In the genomic region with DNA sequence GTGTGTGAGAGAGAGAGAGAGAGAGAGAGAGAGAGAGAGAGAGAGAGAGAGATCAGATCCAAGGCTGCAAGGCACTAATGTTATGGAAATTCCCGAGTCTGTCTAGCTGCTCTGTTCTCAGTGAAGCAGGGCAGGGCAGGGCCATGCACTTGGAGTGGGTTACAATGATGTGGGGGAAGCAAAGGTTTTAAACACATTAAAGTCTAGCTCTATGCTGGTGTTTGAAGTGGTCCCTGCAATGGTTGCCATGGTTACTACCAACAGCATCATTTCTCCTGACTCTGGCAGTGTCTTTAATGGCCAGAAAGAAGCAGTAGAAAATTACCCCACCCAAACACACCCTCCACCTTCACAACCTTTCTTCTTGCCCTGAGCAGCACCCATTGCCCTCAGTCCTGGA, we compare ENCODE assay signal across 39 mouse cellular contexts. TPM values are rescaled to one million over a fixed set of nuclear protein-coding genes. Genes with fewer than 3 reads are reported as not detected.
DNase-seq lines count a peak whose midpoint lies in the region; ATAC-seq and TF ChIP-seq lines count a peak whose summit lies in the region.
"Had no signal": no experiment of that assay in that cellular context is flagged by ENCODE, and none has a peak within 500 bp of the region (broad histone marks: within the 10 kb centered on the region; RNA-seq: fewer than 3 reads in every experiment).

No protein-coding gene starts in this region.

- 38% methylated on average over 1 of the region's 1 CpGs for WGBS in forebrain, embryonic 14.5 days
- WGBS in forebrain, embryonic 11.5 days: 52% methylated on average over 1 of the region's 1 CpGs
- 29% methylated on average over 1 of the region's 1 CpGs for WGBS in forebrain, embryonic 16.5 days
- 15% methylated on average over 1 of the region's 1 CpGs for WGBS in midbrain, embryonic 16.5 days

- H3K27me3 ChIP-seq in forebrain, embryonic 14.5 days (replicated peaks; ENCODE audit: control insufficient read depth, insufficient read depth, low read length): no peaks in the 10 kb centered on the region
- H3K27me3 ChIP-seq in forebrain, embryonic 11.5 days (ENCODE audit: control insufficient read depth, insufficient read depth, low read length): no peaks in the 10 kb centered on the region
- no peaks in the 10 kb centered on the region for H3K27me3 ChIP-seq in forebrain, embryonic 16.5 days (replicated peaks; ENCODE audit: control insufficient read depth, insufficient read depth, low read length)
- no peaks in the 10 kb centered on the region for H3K27me3 ChIP-seq in midbrain, embryonic 16.5 days (ENCODE audit: control insufficient read depth, insufficient read depth, low read depth, low read length)
- H3K27me3 ChIP-seq: embryonic facial prominence, embryonic 15.5 days; limb, embryonic 13.5 days; lung, embryonic 15.5 days; midbrain, embryonic 12.5 days; neural tube, embryonic 13.5 days had no signal

- no peak overlapping the region for H3K4me2 ChIP-seq in forebrain, embryonic 14.5 days (ENCODE audit: low read length)
- H3K4me2 ChIP-seq in forebrain, embryonic 11.5 days (ENCODE audit: low read depth, low read length, severe bottlenecking): no peak overlapping the region
- H3K4me2 ChIP-seq in forebrain, embryonic 16.5 days (ENCODE audit: low read length): no peak overlapping the region
- no peak overlapping the region for H3K4me2 ChIP-seq in midbrain, embryonic 16.5 days (ENCODE audit: low read length)
- H3K4me2 ChIP-seq: embryonic facial prominence, embryonic 15.5 days; heart, embryonic 11.5 days; limb, embryonic 13.5 days; liver, embryonic 11.5 days; lung, embryonic 15.5 days; midbrain, embryonic 12.5 days; neural tube, embryonic 13.5 days had no signal

- ATAC-seq in forebrain, embryonic 14.5 days: no peak
- no peak for ATAC-seq in forebrain, embryonic 11.5 days (replicated peaks; ENCODE audit: low FRiP score)
- peak; percentile 68 for ATAC-seq in forebrain, embryonic 16.5 days
- ATAC-seq in midbrain, embryonic 16.5 days: peak; percentile 89
- ATAC-seq: intestine, embryonic 16.5 days; Patski had no signal

- H3K9ac ChIP-seq in forebrain, embryonic 14.5 days (ENCODE audit: low read length): no peak overlapping the region
- H3K9ac ChIP-seq in forebrain, embryonic 11.5 days (ENCODE audit: low read length): no peak overlapping the region
- H3K9ac ChIP-seq in forebrain, embryonic 16.5 days (replicated peaks; ENCODE audit: low read depth, low read length): no peak overlapping the region
- no peak overlapping the region for H3K9ac ChIP-seq in midbrain, embryonic 16.5 days (ENCODE audit: low read depth, low read length)
- H3K9ac ChIP-seq: embryonic facial prominence, embryonic 15.5 days; limb, embryonic 13.5 days; lung, embryonic 15.5 days; midbrain, embryonic 12.5 days; neural tube, embryonic 13.5 days had no signal

- H3K36me3 ChIP-seq in forebrain, embryonic 14.5 days (ENCODE audit: control insufficient read depth, insufficient read depth, low read length): no peaks in the 10 kb centered on the region
- H3K36me3 ChIP-seq in forebrain, embryonic 11.5 days (ENCODE audit: control insufficient read depth, insufficient read depth, low read length): no peaks in the 10 kb centered on the region
- no peaks in the 10 kb centered on the region for H3K36me3 ChIP-seq in forebrain, embryonic 16.5 days (ENCODE audit: control insufficient read depth, insufficient read depth)
- no peaks in the 10 kb centered on the region for H3K36me3 ChIP-seq in midbrain, embryonic 16.5 days (ENCODE audit: control insufficient read depth, insufficient read depth, low read length)
- H3K36me3 ChIP-seq: embryonic facial prominence, embryonic 15.5 days; limb, embryonic 13.5 days; lung, embryonic 15.5 days; midbrain, embryonic 12.5 days; neural tube, embryonic 13.5 days had no signal

- H3K4me3 ChIP-seq in forebrain, embryonic 14.5 days (ENCODE audit: low read depth, low read length): no peak overlapping the region
- no peak overlapping the region for H3K4me3 ChIP-seq in forebrain, embryonic 11.5 days (ENCODE audit: low read depth, low read length)
- no peak overlapping the region for H3K4me3 ChIP-seq in layer of hippocampus, adult 2 months
- H3K4me3 ChIP-seq in forebrain, embryonic 16.5 days (replicated peaks; ENCODE audit: low read length): no peak overlapping the region
- H3K4me3 ChIP-seq in midbrain, embryonic 16.5 days (ENCODE audit: low read depth, low read length): no peak overlapping the region
- H3K4me3 ChIP-seq: embryonic facial prominence, embryonic 15.5 days; left cerebral cortex, adult 2 months; limb, embryonic 13.5 days; lung, embryonic 15.5 days; midbrain, embryonic 12.5 days; myocyte; neural tube, embryonic 13.5 days had no signal

- no peak for TF ChIP-seq CTCF in layer of hippocampus, adult 2 months (conservative IDR thresholded peaks at IDR 0.05)

- H3K4me1 ChIP-seq in forebrain, embryonic 14.5 days (ENCODE audit: control insufficient read depth, insufficient read depth, low read length): no peaks in the 10 kb centered on the region
- H3K4me1 ChIP-seq in forebrain, embryonic 11.5 days (replicated peaks; ENCODE audit: control insufficient read depth, insufficient read depth, low read length): no peaks in the 10 kb centered on the region
- H3K4me1 ChIP-seq in forebrain, embryonic 16.5 days (replicated peaks; ENCODE audit: control insufficient read depth, insufficient read depth, low read length): no peaks in the 10 kb centered on the region
- H3K4me1 ChIP-seq in midbrain, embryonic 16.5 days (ENCODE audit: control insufficient read depth, insufficient read depth, low read length): peaks cover 9% of the 10 kb centered on the region; the same call in 1 of the 2 replicates
- H3K4me1 ChIP-seq: embryonic facial prominence, embryonic 15.5 days; limb, embryonic 13.5 days; lung, embryonic 15.5 days; midbrain, embryonic 12.5 days; neural tube, embryonic 13.5 days had no signal

- DNase-seq in forebrain, embryonic 14.5 days (ENCODE audit: low spot score): peak; percentile 32
- DNase-seq in forebrain, embryonic 11.5 days (ENCODE audit: low spot score): no peak
- DNase-seq in layer of hippocampus, adult 2 months (ENCODE audit: low spot score in 2 of 2): no peak
- no peak for DNase-seq in layer of hippocampus, postnatal 25 days (ENCODE audit: extremely low spot score in 1 of 2, low spot score in 1 of 2)
- no peak for DNase-seq in right cerebral cortex, postnatal 4 days
- no peak for DNase-seq in left cerebral cortex, adult 11 months (ENCODE audit: low spot score)
- DNase-seq: adrenal gland, postnatal 10 days; cerebellum, adult 2 months; cerebellum, postnatal 14 days; gastrocnemius, postnatal 36 days; heart, adult 18-20 months; heart, postnatal 36 days; kidney, adult 8-10 months; retina, postnatal 1 day; thymus, postnatal 25 days had no signal

- H3K9me3 ChIP-seq in forebrain, embryonic 14.5 days (replicated peaks; ENCODE audit: control insufficient read depth, low read length): no peaks in the 10 kb centered on the region
- H3K9me3 ChIP-seq in forebrain, embryonic 11.5 days (ENCODE audit: control insufficient read depth, low read length): no peaks in the 10 kb centered on the region
- H3K9me3 ChIP-seq in forebrain, embryonic 16.5 days (ENCODE audit: control insufficient read depth, low read length): no peaks in the 10 kb centered on the region
- no peaks in the 10 kb centered on the region for H3K9me3 ChIP-seq in midbrain, embryonic 16.5 days (replicated peaks; ENCODE audit: control insufficient read depth, low read length, poor library complexity, severe bottlenecking)
- H3K9me3 ChIP-seq: embryonic facial prominence, embryonic 15.5 days; limb, embryonic 13.5 days; lung, embryonic 15.5 days; midbrain, embryonic 12.5 days; neural tube, embryonic 13.5 days had no signal

- H3K27ac ChIP-seq in forebrain, embryonic 14.5 days (ENCODE audit: low read depth, low read length): no peak overlapping the region
- H3K27ac ChIP-seq in forebrain, embryonic 11.5 days (ENCODE audit: low read depth, low read length): no peak overlapping the region
- H3K27ac ChIP-seq in layer of hippocampus, adult 2 months: peak overlapping the region; percentile 78; the same call in 1 of the 2 replicates
- no peak overlapping the region for H3K27ac ChIP-seq in forebrain, embryonic 16.5 days (ENCODE audit: low read length)
- peak overlapping the region; percentile 15; the same call in 1 of the 2 replicates for H3K27ac ChIP-seq in midbrain, embryonic 16.5 days (ENCODE audit: low read length)
- H3K27ac ChIP-seq: embryonic facial prominence, embryonic 15.5 days; kidney, postnatal 0 days; left cerebral cortex, adult 2 months; limb, embryonic 13.5 days; lung, embryonic 15.5 days; midbrain, embryonic 12.5 days; neural tube, embryonic 13.5 days had no signal

RNA-seq across cellular contexts. Expression of a gene that starts 12.4 kb away (rescaled TPM):
- polyA plus RNA-seq in forebrain, embryonic 14.5 days (2014; fragmentation: Nextera tagmentation; extraction: Ambion mirVana): 0.22 and 0.51 TPM in 2 replicates
- polyA plus RNA-seq in forebrain, embryonic 11.5 days (2014; fragmentation: Nextera tagmentation; extraction: Ambion mirVana): 0.16 TPM in 1 of 2 replicates, not detected in the other
- not detected for total RNA-seq in layer of hippocampus, adult 2 months (2021)
- total RNA-seq in layer of hippocampus, postnatal 25 days (2021): not detected
- polyA plus RNA-seq in forebrain, embryonic 16.5 days (2015; fragmentation: Nextera tagmentation; extraction: Ambion mirVana): 0.13 and 0.20 TPM in 2 replicates
- polyA plus RNA-seq in midbrain, embryonic 16.5 days (2015; fragmentation: Nextera tagmentation; extraction: Ambion mirVana): 0.25 and 0.36 TPM in 2 replicates
- total RNA-seq: gastrocnemius, adult 18-20 months; gastrocnemius, postnatal 36 days; heart, adult 18-20 months; heart, postnatal 36 days; left cerebral cortex, adult 2 months; left cerebral cortex, postnatal 36 days; MEL had no signal
- polyA plus RNA-seq: liver, embryonic 11.5 days; liver, embryonic 16.5 days; midbrain, embryonic 12.5 days; myocyte; neural tube, embryonic 13.5 days had no signal

RNA-seq across cellular contexts. Expression of a gene that starts 20.5 kb away (rescaled TPM):
- 0.28 and 0.48 TPM in 2 replicates for polyA plus RNA-seq in forebrain, embryonic 14.5 days (2014; fragmentation: Nextera tagmentation; extraction: Ambion mirVana)
- not detected in 2 replicates for polyA plus RNA-seq in forebrain, embryonic 11.5 days (2014; fragmentation: Nextera tagmentation; extraction: Ambion mirVana)
- total RNA-seq in layer of hippocampus, adult 2 months (2021): under 1 TPM in 1 of 2 experiments, not detected in 1; 0.22 TPM
- total RNA-seq in layer of hippocampus, postnatal 25 days (2021): under 1 TPM; 0.14 to 0.42 TPM
- 0.20 and 0.34 TPM in 2 replicates for polyA plus RNA-seq in forebrain, embryonic 16.5 days (2015; fragmentation: Nextera tagmentation; extraction: Ambion mirVana)
- polyA plus RNA-seq in midbrain, embryonic 16.5 days (2015; fragmentation: Nextera tagmentation; extraction: Ambion mirVana): 0.88 and 1.0 TPM in 2 replicates
- total RNA-seq: adrenal gland, postnatal 10 days; gastrocnemius, adult 18-20 months; gastrocnemius, postnatal 36 days; heart, postnatal 36 days; megakaryocyte progenitor cell, adult 5-6 weeks; MEL had no signal
- polyA plus RNA-seq: cerebellum, adult 2 months; large intestine, adult 2 months; limb, embryonic 13.5 days; liver, embryonic 11.5 days; midbrain, embryonic 12.5 days; myocyte; neural tube, embryonic 13.5 days had no signal

RNA-seq across cellular contexts. Expression of a gene that starts 46.5 kb away (rescaled TPM):
- polyA plus RNA-seq in forebrain, embryonic 14.5 days (2014; fragmentation: Nextera tagmentation; extraction: Ambion mirVana): not detected in 2 replicates
- polyA plus RNA-seq in forebrain, embryonic 11.5 days (2014; fragmentation: Nextera tagmentation; extraction: Ambion mirVana): not detected in 2 replicates
- not detected for total RNA-seq in layer of hippocampus, adult 2 months (2021)
- not detected for total RNA-seq in layer of hippocampus, postnatal 25 days (2021)
- not detected in 2 replicates for polyA plus RNA-seq in forebrain, embryonic 16.5 days (2015; fragmentation: Nextera tagmentation; extraction: Ambion mirVana)
- not detected in 2 replicates for polyA plus RNA-seq in midbrain, embryonic 16.5 days (2015; fragmentation: Nextera tagmentation; extraction: Ambion mirVana)
- total RNA-seq: adrenal gland, postnatal 10 days; gastrocnemius, adult 18-20 months; gastrocnemius, postnatal 36 days; heart, adult 18-20 months; heart, postnatal 36 days; left cerebral cortex, adult 2 months; left cerebral cortex, postnatal 36 days; megakaryocyte progenitor cell, adult 5-6 weeks; MEL had no signal
- polyA plus RNA-seq: cerebellum, adult 2 months; cortical plate, adult 2 months; embryonic facial prominence, embryonic 15.5 days; frontal cortex, adult 2 months; heart, embryonic 11.5 days; heart, embryonic 16.5 days; intestine, embryonic 16.5 days; kidney, postnatal 0 days; large intestine, adult 2 months; limb, embryonic 13.5 days; liver, embryonic 11.5 days; liver, embryonic 16.5 days; lung, embryonic 15.5 days; midbrain, embryonic 12.5 days; myocyte; neural tube, embryonic 13.5 days; Patski; stomach, embryonic 16.5 days had no signal

RNA-seq across cellular contexts. Expression of a gene that starts 48.7 kb away (rescaled TPM):
- not detected in 2 replicates for polyA plus RNA-seq in forebrain, embryonic 14.5 days (2014; fragmentation: Nextera tagmentation; extraction: Ambion mirVana)
- not detected in 2 replicates for polyA plus RNA-seq in forebrain, embryonic 11.5 days (2014; fragmentation: Nextera tagmentation; extraction: Ambion mirVana)
- total RNA-seq in layer of hippocampus, adult 2 months (2021): not detected
- not detected for total RNA-seq in layer of hippocampus, postnatal 25 days (2021)
- not detected in 2 replicates for polyA plus RNA-seq in forebrain, embryonic 16.5 days (2015; fragmentation: Nextera tagmentation; extraction: Ambion mirVana)
- not detected in 2 replicates for polyA plus RNA-seq in midbrain, embryonic 16.5 days (2015; fragmentation: Nextera tagmentation; extraction: Ambion mirVana)
- total RNA-seq: adrenal gland, postnatal 10 days; gastrocnemius, adult 18-20 months; gastrocnemius, postnatal 36 days; heart, adult 18-20 months; heart, postnatal 36 days; left cerebral cortex, adult 2 months; left cerebral cortex, postnatal 36 days; megakaryocyte progenitor cell, adult 5-6 weeks; MEL had no signal
- polyA plus RNA-seq: cortical plate, adult 2 months; embryonic facial prominence, embryonic 15.5 days; frontal cortex, adult 2 months; heart, embryonic 11.5 days; heart, embryonic 16.5 days; intestine, embryonic 16.5 days; kidney, postnatal 0 days; large intestine, adult 2 months; limb, embryonic 13.5 days; liver, embryonic 11.5 days; liver, embryonic 16.5 days; lung, embryonic 15.5 days; midbrain, embryonic 12.5 days; myocyte; neural tube, embryonic 13.5 days; Patski; stomach, embryonic 16.5 days had no signal

Comparison
In these comparisons a context has a peak if more than half of its experiments do, and no peak if none do; other contexts are left out.
1. ATAC-seq: peak in forebrain, embryonic 16.5 days (single experiment) and midbrain, embryonic 16.5 days (single experiment); none in forebrain, embryonic 14.5 days (single experiment) and forebrain, embryonic 11.5 days (single experiment).
2. H3K27ac ChIP-seq: peak in layer of hippocampus, adult 2 months (single experiment) and midbrain, embryonic 16.5 days (single experiment); none in forebrain, embryonic 14.5 days (single experiment), forebrain, embryonic 11.5 days (single experiment) and forebrain, embryonic 16.5 days (single experiment).